Mouse (Mus musculus) urinary bladder, adult 18-20 months (tissue): ENCODE data around the gene Best3.
"Not testable (repeated sequence)": the region's sequence is repeated elsewhere in the genome, so short reads cannot be mapped to it uniquely, and the experiment has no call there.

Source experiments
- DNase-seq, 2 experiments: peaks; one replicate each; pipeline ENCODE4 v3.0.0; 2022; ENCODE audit warnings: low spot score in 2 of 2, mixed read lengths in 2 of 2

Best3 gene

DNA sequence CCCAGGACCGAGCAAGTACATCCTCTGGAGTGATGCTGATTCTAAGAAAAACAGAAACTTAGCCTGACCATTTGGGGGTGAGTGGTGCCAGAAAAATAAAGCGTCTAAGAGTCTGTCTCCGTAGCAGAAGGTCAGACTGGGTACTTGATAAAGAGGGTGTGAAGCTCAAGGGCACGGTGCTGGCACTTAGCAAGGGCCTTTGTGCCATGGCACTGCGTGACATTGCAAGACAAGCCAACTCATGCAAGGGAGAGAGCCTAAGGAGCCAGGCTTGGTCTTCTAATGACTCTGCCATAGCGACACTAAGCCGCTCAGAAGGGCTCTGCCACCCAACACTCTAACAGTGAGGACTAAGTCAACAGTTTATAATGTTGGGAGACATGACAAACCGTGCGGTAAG lies 7.3 kb upstream of the Best3 start:
- DNase-seq: no peak

DNA sequence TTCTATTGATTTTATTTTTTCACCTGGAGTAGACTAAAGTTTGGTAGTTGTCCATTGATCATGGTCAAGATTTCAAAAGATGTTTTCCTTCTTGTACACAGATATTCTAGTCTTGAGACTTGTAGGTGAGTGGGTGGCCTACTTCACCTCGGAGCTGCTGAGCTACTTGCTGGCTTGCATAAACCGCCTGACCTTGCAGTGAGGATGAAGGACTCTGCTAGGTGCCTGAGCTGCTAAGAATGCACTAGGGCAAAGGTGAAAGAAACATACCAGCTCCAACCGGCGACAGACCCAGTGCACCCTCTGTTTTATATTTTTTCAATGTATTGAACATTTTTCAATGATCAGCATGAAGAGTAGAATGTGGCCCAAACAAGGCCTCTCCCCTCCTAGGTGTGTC lies 5.8 kb upstream of the Best3 start:
- no peak for DNase-seq

- DNase-seq: peak in 1 of 2 experiments; percentile 30
Observed at GRCm38 (mm10) chr10:116980888-116981287, 5.2 kb upstream of the Best3 start.

GRCm38 (mm10) chr10:116982526-116982925 lies 3.6 kb upstream of the Best3 start:
- no peak for DNase-seq

GRCm38 (mm10) chr10:116984836-116985235 lies 1.3 kb upstream of the Best3 start:
- DNase-seq: no peak

- no peak for DNase-seq
Observed at GRCm38 (mm10) chr10:116993971-116994370, 7.9 kb downstream of the Best3 start.

DNA sequence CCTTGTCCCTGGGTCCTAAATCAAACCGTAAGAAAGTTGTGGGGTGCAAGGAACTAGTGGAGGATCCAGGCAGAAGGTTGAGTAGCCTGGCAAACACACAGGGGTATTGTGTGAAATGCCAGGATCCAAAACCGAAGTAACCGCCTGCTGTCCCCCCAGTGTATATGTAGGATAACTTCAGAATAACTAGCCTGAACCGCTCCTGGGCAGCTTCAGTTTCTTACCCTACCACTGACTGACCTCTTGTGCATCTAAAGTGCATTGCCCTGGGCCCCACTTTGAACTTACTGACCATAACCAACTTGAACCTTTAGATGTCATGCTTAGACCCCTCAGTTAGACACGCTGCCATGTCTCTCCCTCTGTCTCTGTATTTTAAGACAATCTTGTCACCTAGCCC lies 9.0 kb downstream of the Best3 start:
- no peak for DNase-seq

DNA sequence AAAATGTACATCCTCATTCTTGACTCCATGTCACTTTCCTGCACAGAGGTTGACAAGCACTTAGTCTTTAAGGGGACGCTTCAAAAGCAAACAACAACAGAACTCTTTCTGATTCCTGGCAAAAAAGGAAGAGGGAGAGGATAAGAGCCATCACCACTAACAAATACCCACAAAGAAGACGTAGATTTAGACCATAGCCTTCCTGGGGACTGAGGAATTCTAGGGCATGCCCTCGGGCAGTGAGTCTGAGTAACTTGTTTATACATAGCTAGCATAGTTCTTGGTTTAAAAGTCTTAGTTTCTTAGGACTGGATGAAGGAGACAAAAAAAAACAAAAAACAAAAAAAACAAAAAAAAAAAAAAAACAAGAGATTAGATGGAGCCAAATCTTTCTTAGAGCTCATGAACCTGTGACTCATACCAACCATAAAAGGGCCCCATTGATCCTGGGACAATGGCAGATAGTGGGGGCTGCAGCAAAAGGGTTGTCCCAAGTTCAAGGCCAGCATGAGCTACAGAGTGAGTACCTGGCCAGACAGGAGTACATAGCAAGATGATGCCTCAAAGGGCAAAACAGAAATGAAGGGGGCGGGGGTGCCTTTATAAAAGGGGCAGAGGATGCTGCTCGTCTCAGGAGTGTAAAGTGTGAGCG lies 9.6 kb downstream of the Best3 start:
- DNase-seq: no peak

GRCm38 (mm10) chr10:116996236-116996600 lies 10.1 kb downstream of the Best3 start:
- peak; percentile 47 to 72 for DNase-seq

GRCm38 (mm10) chr10:116998716-116999455 lies 12.8 kb downstream of the Best3 start:
- DNase-seq: no peak

GRCm38 (mm10) chr10:117000975-117001374 lies 14.9 kb downstream of the Best3 start:
- no peak for DNase-seq

- no peak for DNase-seq
Observed at GRCm38 (mm10) chr10:117004695-117005094, 18.6 kb downstream of the Best3 start.

GRCm38 (mm10) chr10:117005707-117006464 lies 19.8 kb downstream of the Best3 start:
- DNase-seq: no peak

- DNase-seq: no peak
Observed at GRCm38 (mm10) chr10:117009691-117010090, 23.6 kb downstream of the Best3 start.

- no peak for DNase-seq
Observed at GRCm38 (mm10) chr10:117011047-117011446, 24.9 kb downstream of the Best3 start.

- no peak for DNase-seq
Observed at GRCm38 (mm10) chr10:117013689-117014390, 27.7 kb downstream of the Best3 start.

GRCm38 (mm10) chr10:117014565-117014964 lies 28.5 kb downstream of the Best3 start:
- DNase-seq: no peak

GRCm38 (mm10) chr10:117018281-117018840 lies 32.2 kb downstream of the Best3 start:
- no peak for DNase-seq

GRCm38 (mm10) chr10:117021020-117021754 lies 35.1 kb downstream of the Best3 start:
- DNase-seq: peak; percentile 8 to 33

DNA sequence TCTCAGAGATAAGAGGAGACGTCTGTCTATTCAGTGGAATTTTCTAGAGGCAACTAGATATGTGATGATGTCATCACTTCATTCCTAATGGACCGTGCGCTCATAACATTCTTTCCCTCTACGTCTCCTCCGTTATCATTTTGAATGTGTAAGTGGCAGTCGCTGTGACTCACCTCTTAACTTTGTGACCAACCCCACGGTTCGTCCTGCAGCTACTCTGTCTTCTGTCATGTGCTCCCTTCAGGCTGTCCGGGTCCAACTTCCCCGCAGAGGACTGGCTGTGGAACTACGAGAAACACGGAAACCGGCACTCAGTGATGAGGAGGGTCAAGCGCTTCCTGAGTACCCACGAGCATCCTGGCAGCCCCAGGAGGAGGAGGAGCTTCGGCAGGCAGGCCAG lies 37.6 kb downstream of the Best3 start:
- no peak for DNase-seq

DNA sequence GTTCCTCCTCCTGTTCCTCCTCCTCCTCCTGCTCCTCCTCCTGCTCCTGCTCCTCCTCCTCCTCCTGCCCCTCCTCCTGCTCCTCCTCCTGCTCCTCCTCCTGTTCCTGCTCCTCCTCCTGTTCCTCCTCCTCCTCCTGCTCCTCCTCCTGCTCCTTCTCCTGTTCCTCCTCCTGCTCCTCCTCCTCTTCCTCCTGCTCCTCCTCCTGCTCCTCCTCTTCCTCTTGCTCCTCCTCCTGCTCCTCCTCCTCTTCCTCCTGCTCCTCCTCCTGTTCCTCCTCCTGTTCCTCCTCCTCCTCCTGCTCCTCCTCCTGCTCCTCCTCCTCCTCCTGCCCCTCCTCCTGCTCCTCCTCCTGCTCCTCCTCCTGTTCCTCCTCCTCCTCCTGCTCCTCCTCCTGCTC lies 39.7 kb downstream of the Best3 start:
- not testable (repeated sequence) for DNase-seq
